Mouse (Mus musculus): Measurements from ENCODE around the gene Gprasp2. TPM values are rescaled to one million over a fixed set of nuclear protein-coding genes. Genes with fewer than 3 reads are reported as not detected.

Gprasp2 gene
- total RNA-seq, 2 experiments from 2014 or later: 0.07 TPM; not detected in 1

Other genes with a start within 250 kb of the Gprasp2 start
- gene Nxf7, start 240.3 kb upstream of the Gprasp2 start, total RNA-seq (2015): 0.23 and 0.51 TPM in 2 replicates
- gene Nxf7, start 240.3 kb upstream of the Gprasp2 start, total RNA-seq (2017): not detected in 2 replicates
- not detected in 2 replicates for gene Prame, start 211.3 kb upstream of the Gprasp2 start, total RNA-seq (2015)
- not detected in 2 replicates for gene Prame, start 211.3 kb upstream of the Gprasp2 start, total RNA-seq (2017)
- not detected in 2 replicates for gene Tcp11x2, start 145.2 kb upstream of the Gprasp2 start, total RNA-seq (2015)
- not detected in 2 replicates for gene Tcp11x2, start 145.2 kb upstream of the Gprasp2 start, total RNA-seq (2017)
- gene Tmsb15a, start 113.8 kb upstream of the Gprasp2 start, total RNA-seq (2015): not detected in 2 replicates
- gene Tmsb15a, start 113.8 kb upstream of the Gprasp2 start, total RNA-seq (2017): not detected in 2 replicates
- 7.8 and 9.6 TPM in 2 replicates for gene Armcx5, start 96.3 kb upstream of the Gprasp2 start, total RNA-seq (2015)
- gene Armcx5, start 96.3 kb upstream of the Gprasp2 start, total RNA-seq (2017): 6.6 and 9.1 TPM in 2 replicates
- gene Gprasp1, start 96.3 kb upstream of the Gprasp2 start, total RNA-seq (2015): 11.6 and 14.6 TPM in 2 replicates
- 20.4 and 23.1 TPM in 2 replicates for gene Gprasp1, start 96.3 kb upstream of the Gprasp2 start, total RNA-seq (2017)
- 4.1 and 5.0 TPM in 2 replicates for gene Bhlhb9, start 41.4 kb upstream of the Gprasp2 start, total RNA-seq (2015)
- 3.9 and 4.5 TPM in 2 replicates for gene Bhlhb9, start 41.4 kb upstream of the Gprasp2 start, total RNA-seq (2017)
- gene Arxes2, start 154.8 kb downstream of the Gprasp2 start, total RNA-seq (2015): not detected in 2 replicates
- gene Arxes2, start 154.8 kb downstream of the Gprasp2 start, total RNA-seq (2017): not detected in 2 replicates
- gene Arxes1, start 194.3 kb downstream of the Gprasp2 start, total RNA-seq (2015): 0.16 TPM in 1 of 2 replicates, not detected in the other
- not detected in 2 replicates for gene Arxes1, start 194.3 kb downstream of the Gprasp2 start, total RNA-seq (2017)
- gene Bex2, start 229.2 kb downstream of the Gprasp2 start, total RNA-seq (2015): not detected in 2 replicates
- 0.65 TPM in 1 of 2 replicates, not detected in the other for gene Bex2, start 229.2 kb downstream of the Gprasp2 start, total RNA-seq (2017)
- gene Nxf3, start 246.2 kb downstream of the Gprasp2 start, total RNA-seq (2015): not detected in 2 replicates
- not detected in 2 replicates for gene Nxf3, start 246.2 kb downstream of the Gprasp2 start, total RNA-seq (2017)

All from megakaryocyte, adult 5-6 weeks (primary cell).